Mouse (Mus musculus) stomach, embryonic 15.5 days (tissue): ENCODE data around the gene Sept9. TPM values are rescaled to one million over a fixed set of nuclear protein-coding genes. Genes with fewer than 3 reads are reported as not detected.

ENCODE experiments used
- ATAC-seq: fragments of 200-750 bp; cut with Nextera tagmentation; 2 replicates; pipeline ENCODE4 v1.8.0; 2017; ENCODE audit warnings: low read depth, moderate number of reproducible peaks, moderate TSS enrichment; ENCODE audit not compliant: insufficient read depth, low FRiP score
- H3K27ac ChIP-seq: fragments of 300-500 bp; sonication (generic); 2 replicates; pipeline ENCODE4 v1.5.1; 2015; ENCODE audit warnings: mild to moderate bottlenecking, inconsistent platforms
- H3K27me3 ChIP-seq: fragments of 300-500 bp; sonication (generic); replicated peaks from 2 replicates; pipeline ENCODE4 v1.6.1; 2015; ENCODE audit warnings: inconsistent platforms
- H3K36me3 ChIP-seq: fragments of 300-500 bp; sonication (generic); 2 replicates; pipeline ENCODE4 v1.6.1; 2015; ENCODE audit warnings: inconsistent platforms
- H3K4me1 ChIP-seq: fragments of 300-500 bp; sonication (generic); 2 replicates; pipeline ENCODE4 v1.6.1; 2015; ENCODE audit warnings: inconsistent platforms
- H3K4me2 ChIP-seq: fragments of 300-500 bp; sonication (generic); 2 replicates; pipeline ENCODE4 v1.6.1; 2015; ENCODE audit warnings: mild to moderate bottlenecking, inconsistent platforms
- H3K4me3 ChIP-seq: fragments of 300-500 bp; sonication (generic); replicated peaks from 2 replicates; pipeline ENCODE4 v1.5.1; 2015; ENCODE audit warnings: inconsistent platforms
- H3K9ac ChIP-seq: fragments of 300-500 bp; sonication (generic); 2 replicates; pipeline ENCODE4 v1.6.1; 2015; ENCODE audit warnings: inconsistent platforms
- H3K9me3 ChIP-seq: fragments of 300-500 bp; sonication (generic); 2 replicates; pipeline ENCODE4 v1.6.1; 2016; ENCODE audit warnings: inconsistent platforms
- WGBS: fragments of 180-500 bp; shearing (Covaris S2); methylation state at CpG from one replicate; pipeline ENCODE4 v1.1.7; 2015; 5-methylcytosine and 5-hydroxymethylcytosine counted together
- polyA plus RNA-seq: library from polyadenylated mRNA; unstranded; fragments of >200 nt; fragmentation: Nextera tagmentation; extraction: Ambion mirVana; gene quantifications from 2 replicates; pipeline ENCODE4 v1.2.1, GENCODE M21; 2015

The Sept9 gene
- polyA plus RNA-seq, 1 experiment from 2014 or later = 107 TPM

DNA sequence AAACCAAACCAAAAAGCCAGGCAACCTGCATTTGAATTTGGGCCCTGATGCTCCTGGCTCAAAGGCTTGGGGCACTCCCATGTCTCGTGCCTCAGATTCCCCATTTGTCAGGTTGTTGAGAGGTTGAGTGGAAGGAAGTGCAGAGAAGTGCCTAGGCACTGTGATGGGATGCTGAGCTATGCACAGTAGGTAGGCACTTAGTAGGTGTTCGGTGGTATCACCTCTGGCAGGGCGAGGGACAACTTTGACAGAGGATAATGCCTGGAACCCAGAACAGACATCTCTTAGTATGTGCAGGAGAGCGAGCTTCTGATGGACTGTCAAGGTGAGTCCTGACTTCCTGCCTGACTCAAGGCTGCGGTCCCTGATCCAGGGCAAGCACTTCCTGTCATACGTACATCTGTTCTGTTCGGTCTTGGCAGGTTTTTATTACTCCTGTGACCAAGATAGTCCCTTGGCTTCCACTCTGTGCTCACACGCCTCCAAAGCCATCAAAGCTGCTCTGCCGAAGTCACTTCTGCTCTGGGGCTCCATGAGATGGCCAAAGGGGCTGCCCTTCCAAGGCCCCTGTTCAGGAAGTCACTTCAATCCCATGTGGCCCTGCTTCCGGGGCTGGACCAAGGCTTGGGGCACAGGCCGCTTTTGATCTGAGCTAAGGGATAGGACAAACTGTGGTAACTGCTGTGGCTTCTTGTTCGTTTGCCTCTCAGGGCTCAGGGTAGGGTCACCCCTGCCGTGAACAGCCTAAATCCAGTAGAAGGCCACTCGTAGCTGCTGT, 107.0 kb downstream of the Sept9 start:
- Histone ChIP-seq H3K27ac (peak overlapping the region; percentile 35), H3K4me1 (peaks cover 57% of the 10 kb centered on the region)

DNA sequence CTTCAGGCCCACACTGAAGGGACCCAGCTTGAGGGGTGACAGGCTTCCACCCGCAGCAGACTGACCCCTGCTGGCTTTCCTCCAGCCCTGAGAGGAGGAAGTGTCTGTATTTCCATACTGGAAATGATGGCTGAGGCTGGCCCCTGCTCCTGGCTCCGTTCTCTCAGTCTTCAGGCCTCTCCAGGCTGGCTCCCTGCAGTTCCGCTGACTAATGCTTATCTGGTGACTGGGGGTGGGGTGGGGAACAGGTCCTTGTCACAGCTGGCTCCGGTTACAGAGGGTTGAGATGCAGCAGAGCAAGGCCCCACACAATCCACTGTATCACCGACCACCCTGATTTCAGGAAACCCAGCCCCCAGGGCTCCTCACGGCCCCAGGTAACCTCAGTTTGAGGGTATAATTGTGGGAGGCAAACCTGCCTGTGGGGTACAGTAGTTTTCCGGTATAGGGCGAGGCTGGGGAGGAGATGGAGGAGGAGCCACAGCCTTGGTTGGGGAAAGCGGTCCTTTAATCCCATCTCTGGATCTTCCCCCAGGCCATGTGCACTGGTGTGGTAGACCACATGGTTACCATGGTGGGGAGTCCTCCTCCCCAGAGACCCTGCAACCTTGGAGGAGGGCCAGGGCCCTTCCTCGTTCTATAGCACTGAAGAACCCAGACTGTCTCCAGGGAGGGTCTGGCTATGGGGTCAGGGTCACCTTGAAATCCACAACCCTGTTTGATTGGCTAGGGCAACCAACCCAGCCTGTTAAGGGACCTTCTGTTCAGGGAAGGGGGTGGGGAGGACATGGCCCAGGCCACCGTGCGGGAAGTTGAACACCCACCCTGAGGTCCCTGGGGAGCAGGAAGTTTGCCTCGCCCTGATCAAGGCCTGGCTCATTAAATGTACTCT, 108.7 kb downstream of the Sept9 start:
- H3K27ac ChIP-seq = peak overlapping the region; percentile 38; the same call in 1 of the 2 replicates
- peaks cover 69% of the 10 kb centered on the region for H3K4me1 ChIP-seq
- H3K36me3 ChIP-seq = 0 out of 2 replicates have a peak, but pooled peaks cover 7% of the 10 kb centered on the region
- H3K9ac ChIP-seq = no peak overlapping the region
- H3K9me3 ChIP-seq = no peaks in the 10 kb centered on the region
- ATAC-seq = peak; percentile 41; the same call in 1 of the 2 replicates
- WGBS = 24% methylated on average over 13 of the region's 13 CpGs
- H3K27me3 ChIP-seq = no peaks in the 10 kb centered on the region
- no peak overlapping the region for H3K4me2 ChIP-seq
- H3K4me3 ChIP-seq = no peak overlapping the region

More for the DNA sequence above, 107.0 kb downstream of the Sept9 start:
- H3K27me3 ChIP-seq = no peaks in the 10 kb centered on the region
- 63% methylated on average over 14 of the region's 14 CpGs for WGBS
- ATAC-seq = no peak
- H3K9ac ChIP-seq = no peak overlapping the region
- H3K4me3 ChIP-seq = no peak overlapping the region
- H3K36me3 ChIP-seq = 0 out of 2 replicates have a peak, but pooled peaks cover 8% of the 10 kb centered on the region
- no peak overlapping the region for H3K4me2 ChIP-seq
- H3K9me3 ChIP-seq = no peaks in the 10 kb centered on the region

DNA sequence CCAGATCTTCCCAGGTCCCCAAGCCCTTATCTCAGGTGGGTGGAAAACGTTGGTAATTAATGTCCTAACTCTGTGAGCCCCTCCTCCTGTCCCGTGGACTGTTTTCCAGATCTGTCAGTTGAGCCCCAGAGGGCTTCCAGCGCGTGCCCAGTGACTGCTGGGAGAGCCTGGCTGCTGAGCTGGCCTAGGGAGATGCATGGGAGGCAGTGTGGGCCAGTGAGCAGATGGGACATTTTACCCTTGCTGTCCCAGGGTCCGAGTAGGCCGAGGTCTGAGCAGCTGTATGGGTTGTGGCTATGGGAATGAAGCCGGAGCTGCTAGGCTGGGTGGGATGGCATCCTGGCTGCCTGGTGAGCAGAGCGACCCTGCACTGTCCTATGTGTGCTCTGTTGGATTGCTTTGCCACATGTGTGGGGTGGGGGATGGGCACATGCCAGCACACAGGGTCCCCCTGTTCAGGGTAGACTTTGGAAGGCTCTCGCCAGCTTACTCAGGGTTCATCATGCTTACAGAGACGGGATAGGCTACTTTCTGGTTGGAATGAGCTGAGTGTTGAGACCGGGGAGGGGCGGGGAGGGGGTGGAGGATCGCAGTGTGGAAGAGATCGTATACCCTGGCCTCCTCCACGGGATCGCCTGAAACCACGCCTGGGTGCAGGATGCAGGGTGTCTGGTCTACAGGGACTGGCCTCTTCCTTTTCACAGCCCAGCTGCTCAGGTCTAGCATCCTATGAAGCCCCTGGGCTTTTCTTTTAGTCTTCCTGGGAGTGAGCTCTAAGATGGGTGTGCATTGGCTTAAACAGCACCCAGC, 109.9 kb downstream of the Sept9 start:
- Histone ChIP-seq H3K36me3 (no peaks in the 10 kb centered on the region), H3K27ac (peak overlapping the region; percentile 93), H3K9me3 (no peaks in the 10 kb centered on the region), H3K27me3 (no peaks in the 10 kb centered on the region), H3K4me2 (no peak overlapping the region), H3K4me3 (no peak overlapping the region), H3K4me1 (peaks cover 80% of the 10 kb centered on the region), H3K9ac (no peak overlapping the region)
- WGBS = 61% methylated on average over 17 of the region's 17 CpGs
- no peak for ATAC-seq

DNA sequence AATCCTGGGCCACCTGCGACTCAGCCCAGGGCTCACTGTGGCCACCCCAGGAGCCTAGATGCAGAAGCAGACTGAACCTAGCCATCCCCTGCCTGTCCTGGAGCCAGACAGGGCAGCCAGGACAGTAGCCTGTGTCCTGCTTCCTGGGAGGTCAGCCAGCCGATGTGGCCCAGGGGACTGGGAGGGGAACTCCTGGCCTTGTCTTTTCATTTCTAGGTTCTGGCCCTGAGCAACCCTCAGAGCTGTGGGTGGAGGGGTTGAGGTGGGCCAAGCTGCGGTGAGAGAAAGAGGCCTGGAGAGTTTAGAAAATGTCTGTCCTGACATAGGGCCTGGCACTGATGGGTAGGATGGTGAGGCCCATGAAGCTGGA, 110.4 kb downstream of the Sept9 start:
- no peak overlapping the region for H3K9ac ChIP-seq

DNA sequence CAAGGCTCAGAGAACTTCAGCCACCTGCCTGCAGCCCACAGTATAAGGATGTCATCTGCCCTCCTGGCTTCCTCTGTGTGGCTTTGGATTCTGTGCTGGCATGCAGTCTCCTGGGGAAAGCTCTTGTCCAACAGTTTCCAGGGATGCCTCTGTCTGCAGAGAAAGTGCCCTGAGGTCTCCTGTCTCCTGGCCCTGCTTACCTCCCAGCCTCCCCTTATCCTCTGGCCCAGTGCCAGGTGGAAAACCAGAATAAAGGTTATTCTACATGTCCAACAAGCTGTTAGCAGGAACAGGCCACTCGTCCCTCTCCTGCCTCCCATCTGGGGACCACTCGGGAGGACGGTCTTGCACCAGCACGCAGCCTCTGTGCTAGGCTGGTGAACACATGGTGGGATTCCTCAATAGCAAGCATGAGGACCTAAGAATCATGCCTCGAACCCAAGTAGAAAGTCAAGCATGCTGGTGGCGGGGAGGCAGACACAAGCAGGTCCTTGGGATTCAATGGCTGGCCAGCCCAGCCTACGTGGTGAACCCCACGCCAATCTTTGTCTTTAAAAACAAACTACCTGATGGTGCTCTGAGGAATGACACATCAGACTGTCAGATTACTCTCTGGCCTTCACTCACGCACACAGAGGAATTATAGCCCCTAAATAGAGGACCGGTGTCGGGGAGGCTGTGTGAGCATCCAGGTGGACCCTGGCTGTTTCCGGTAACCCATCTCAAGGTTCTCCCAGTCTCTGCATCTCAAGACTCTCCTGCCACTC, 111.1 kb downstream of the Sept9 start:
- peak overlapping the region; percentile 93 for H3K27ac ChIP-seq
- no peaks in the 10 kb centered on the region for H3K27me3 ChIP-seq

More for the DNA sequence above, 110.4 kb downstream of the Sept9 start:
- Histone ChIP-seq H3K27ac (peak overlapping the region; percentile 93; the same call in 1 of the 2 replicates), H3K9me3 (no peaks in the 10 kb centered on the region), H3K4me3 (no peak overlapping the region), H3K4me1 (peaks cover 86% of the 10 kb centered on the region), H3K36me3 (no peaks in the 10 kb centered on the region), H3K27me3 (no peaks in the 10 kb centered on the region), H3K4me2 (no peak overlapping the region)
- no peak for ATAC-seq
- 69% methylated on average over 3 of the region's 3 CpGs for WGBS

DNA sequence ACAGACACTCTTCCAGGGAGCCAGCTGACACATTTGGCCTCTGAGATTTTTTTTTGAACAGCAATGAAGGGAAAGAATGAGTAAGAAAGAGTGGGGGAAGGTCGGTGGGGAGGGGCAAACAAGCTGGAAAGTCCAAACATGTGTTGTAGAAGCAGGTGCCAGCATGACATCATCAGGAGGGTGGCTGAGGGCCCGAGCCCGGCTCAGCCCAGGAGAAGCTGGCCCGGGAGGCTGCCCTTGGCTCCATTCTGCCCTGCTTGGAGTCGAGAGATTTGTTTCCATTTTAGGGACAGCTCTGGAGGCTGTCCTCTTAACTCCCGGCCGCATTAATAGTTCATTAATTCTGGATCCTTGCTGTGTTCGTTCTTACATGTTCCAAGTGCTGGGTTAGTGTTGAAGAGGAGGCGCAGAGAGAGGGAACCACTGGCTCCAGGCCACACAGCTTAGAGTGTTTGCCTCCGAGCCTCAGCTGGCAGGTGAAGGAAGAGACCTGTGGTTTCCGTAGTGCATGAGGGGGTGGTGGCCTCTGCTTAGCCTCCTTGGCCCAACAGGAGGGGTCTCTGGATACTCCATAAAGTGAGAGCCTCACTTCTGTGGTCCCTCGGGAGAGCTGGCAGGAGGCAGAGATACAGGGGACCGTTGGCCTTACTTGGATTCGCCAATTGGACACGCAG, 111.8 kb downstream of the Sept9 start:
- Histone ChIP-seq H3K27ac (peak overlapping the region; percentile 93), H3K9me3 (no peaks in the 10 kb centered on the region), H3K9ac (no peak overlapping the region), H3K27me3 (no peaks in the 10 kb centered on the region), H3K4me1 (peaks cover 99% of the 10 kb centered on the region), H3K4me3 (no peak overlapping the region), H3K4me2 (no peak overlapping the region), H3K36me3 (no peaks in the 10 kb centered on the region)
- ATAC-seq = no peak
- WGBS = 48% methylated on average over 15 of the region's 15 CpGs

More for the DNA sequence above, 111.1 kb downstream of the Sept9 start:
- WGBS = 78% methylated on average over 12 of the region's 12 CpGs
- no peak overlapping the region for H3K9ac ChIP-seq
- H3K4me2 ChIP-seq = no peak overlapping the region
- peaks cover 92% of the 10 kb centered on the region for H3K4me1 ChIP-seq
- H3K9me3 ChIP-seq = no peaks in the 10 kb centered on the region
- no peak overlapping the region for H3K4me3 ChIP-seq
- H3K36me3 ChIP-seq = no peaks in the 10 kb centered on the region
- ATAC-seq = no peak

DNA sequence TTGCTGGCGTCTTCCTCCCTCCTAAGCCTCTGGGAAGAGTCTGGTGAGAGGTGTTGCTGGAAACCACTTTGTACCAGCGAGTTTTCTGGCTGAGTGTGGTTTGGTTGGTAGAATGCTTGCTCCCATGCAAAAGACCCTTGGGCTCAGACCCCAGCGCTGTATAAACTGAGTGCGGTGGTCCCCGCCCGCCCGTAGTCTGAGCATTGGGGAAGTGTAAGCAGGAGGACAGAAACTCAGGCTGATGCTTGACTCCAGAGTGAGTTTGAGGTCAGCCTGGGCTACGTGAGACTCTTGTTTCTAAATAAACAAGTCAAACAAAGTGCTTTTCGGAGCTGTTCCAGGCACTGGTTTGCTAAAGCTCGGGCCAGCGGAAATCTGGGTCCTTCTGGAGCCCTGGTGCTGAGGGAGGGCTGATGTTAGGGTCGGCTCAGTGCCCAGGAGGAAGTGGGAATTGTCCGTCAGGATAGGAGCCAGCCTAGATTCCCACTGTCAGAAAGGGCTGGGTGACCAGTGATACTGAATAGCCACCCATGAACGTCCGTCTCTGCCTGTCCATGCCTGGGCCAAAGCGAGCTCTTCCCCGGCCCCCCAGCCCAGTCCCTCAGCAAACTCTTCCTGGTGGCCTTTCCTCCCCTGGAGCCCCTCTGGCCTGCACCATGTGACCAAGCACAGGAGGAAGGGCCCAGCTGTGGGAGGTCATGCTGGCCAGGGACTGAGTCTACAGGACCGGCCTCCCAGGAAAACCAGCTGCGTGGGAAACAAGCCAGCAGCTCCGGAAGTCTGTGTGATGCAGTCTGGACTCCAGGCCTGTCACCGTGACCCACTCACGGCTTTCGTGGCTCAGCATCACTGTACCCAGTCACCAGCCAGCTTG, 112.8 kb downstream of the Sept9 start:
- Histone ChIP-seq H3K27ac (peak overlapping the region; percentile 93), H3K9me3 (no peaks in the 10 kb centered on the region), H3K36me3 (no peaks in the 10 kb centered on the region), H3K4me2 (peak overlapping the region; percentile 29), H3K4me1 (peaks cover 99% of the 10 kb centered on the region), H3K27me3 (no peaks in the 10 kb centered on the region), H3K9ac (no peak overlapping the region), H3K4me3 (no peak overlapping the region)
- ATAC-seq = peak; percentile 24
- WGBS = 37% methylated on average over 23 of the region's 23 CpGs

DNA sequence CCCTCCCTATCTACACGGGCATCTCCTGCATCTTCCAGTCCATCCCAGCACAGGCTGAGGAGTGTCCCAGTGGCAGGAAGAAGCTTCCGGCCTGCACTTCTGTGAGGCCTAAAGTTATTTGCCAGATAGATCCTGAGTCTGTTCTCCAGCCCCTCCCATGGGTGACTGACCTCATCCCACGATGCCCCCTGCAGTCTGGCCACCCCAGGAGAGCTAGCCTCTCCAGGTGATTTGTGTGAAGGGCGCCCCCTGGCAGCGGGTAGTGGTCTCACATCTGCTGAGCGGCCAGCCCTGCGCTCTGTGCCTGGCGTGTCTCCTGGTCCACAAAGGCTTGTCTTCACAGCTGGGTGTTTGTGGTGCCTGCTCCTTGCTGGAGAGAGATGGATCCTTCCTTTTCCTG, 113.5 kb downstream of the Sept9 start:
- WGBS = 40% methylated on average over 8 of the region's 8 CpGs
- no peak overlapping the region for H3K4me3 ChIP-seq
- no peaks in the 10 kb centered on the region for H3K27me3 ChIP-seq
- no peak for ATAC-seq
- H3K27ac ChIP-seq = peak overlapping the region; percentile 93
- H3K36me3 ChIP-seq = no peaks in the 10 kb centered on the region
- no peaks in the 10 kb centered on the region for H3K9me3 ChIP-seq
- H3K4me1 ChIP-seq = peaks cover 100% of the 10 kb centered on the region
- H3K9ac ChIP-seq = no peak overlapping the region
- H3K4me2 ChIP-seq = peak overlapping the region; percentile 29

DNA sequence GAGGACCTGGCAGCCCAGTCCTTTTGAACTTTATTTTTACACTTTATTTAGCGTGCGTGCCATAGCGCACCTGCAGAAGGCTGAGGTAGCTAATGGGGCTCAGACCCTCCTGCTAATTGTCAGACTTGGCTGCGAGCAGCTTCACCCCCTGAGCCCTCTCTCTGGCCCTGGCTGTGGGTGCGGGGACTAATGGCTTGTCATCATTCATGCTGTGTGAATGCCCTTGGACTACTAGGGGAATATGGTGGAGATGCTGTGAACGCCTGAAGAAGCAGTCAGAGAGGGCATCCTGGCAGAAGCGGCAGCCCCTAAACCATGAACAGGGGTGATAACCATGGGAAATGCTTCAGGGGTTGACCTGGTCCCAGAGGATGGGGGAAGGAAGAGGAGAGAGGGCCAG, 114.0 kb downstream of the Sept9 start:
- Histone ChIP-seq H3K9ac (no peak overlapping the region), H3K9me3 (no peaks in the 10 kb centered on the region), H3K4me2 (no peak overlapping the region; the same call in 1 of the 2 replicates), H3K4me3 (no peak overlapping the region), H3K36me3 (no peaks in the 10 kb centered on the region), H3K27ac (peak overlapping the region; percentile 93; the same call in 1 of the 2 replicates), H3K27me3 (no peaks in the 10 kb centered on the region), H3K4me1 (peaks cover 100% of the 10 kb centered on the region)
- no peak for ATAC-seq
- 83% methylated on average over 7 of the region's 7 CpGs for WGBS

DNA sequence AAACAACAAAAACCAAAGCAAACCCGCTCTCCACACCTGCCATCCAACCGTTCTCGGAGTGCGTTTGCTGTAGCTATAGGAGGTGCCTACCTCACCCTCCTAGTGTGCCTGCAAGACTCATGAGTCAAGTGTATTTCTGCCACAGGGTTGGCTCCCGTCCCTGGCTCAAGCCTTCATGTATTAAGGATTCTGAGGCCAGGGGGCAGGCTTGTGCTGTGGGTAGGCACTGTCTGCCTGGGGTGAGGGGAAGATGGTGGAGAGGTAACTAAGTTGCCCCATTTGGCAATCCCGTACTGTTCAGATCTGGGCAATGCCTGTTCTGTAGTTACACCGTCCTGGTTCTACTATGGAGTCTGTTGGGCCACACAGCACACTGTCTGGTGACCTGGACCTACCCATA, 114.6 kb downstream of the Sept9 start:
- H3K4me3 ChIP-seq = no peak overlapping the region
- peaks cover 100% of the 10 kb centered on the region for H3K4me1 ChIP-seq
- H3K4me2 ChIP-seq = no peak overlapping the region
- no peaks in the 10 kb centered on the region for H3K36me3 ChIP-seq
- 79% methylated on average over 7 of the region's 7 CpGs for WGBS
- ATAC-seq = no peak
- no peaks in the 10 kb centered on the region for H3K27me3 ChIP-seq
- H3K27ac ChIP-seq = 0 out of 2 replicates have a peak overlapping the region, but pooled peaks have one; percentile 83
- H3K9ac ChIP-seq = no peak overlapping the region
- no peaks in the 10 kb centered on the region for H3K9me3 ChIP-seq
